In genomic region chr17:30892730-30893129, GRCm38 (mm10) we compare ENCODE assay signal across 8 mouse cellular contexts. TPM values are rescaled to one million over a fixed set of nuclear protein-coding genes. Genes with fewer than 3 reads are reported as not detected.
A peak's percentile ranks its signal among the peaks of the same experiment; 100 is the strongest.
DNase-seq lines count a peak whose midpoint lies in the region; ATAC-seq and TF ChIP-seq lines count a peak whose summit lies in the region.
"Had no signal": no experiment of that assay in that cellular context is flagged by ENCODE, and none has a peak within 500 bp of the region (broad histone marks: within the 10 kb centered on the region; RNA-seq: fewer than 3 reads in every experiment).

No protein-coding gene starts in this region.

- no peak for TF ChIP-seq POLR2A in bone marrow, adult 2 months (IDR thresholded peaks at IDR 0.05; ENCODE audit: borderline replicate concordance, control insufficient read depth, low read depth, low read length)

- H3K27ac ChIP-seq in bone marrow, adult 2 months (ENCODE audit: control insufficient read depth, insufficient read depth, low read depth, low read length, poor library complexity): no peak overlapping the region
- H3K27ac ChIP-seq: neural tube, embryonic 15.5 days had no signal

- no peaks in the 10 kb centered on the region for H3K9me3 ChIP-seq in E14TG2a.4 (ENCODE audit: low read length)
- H3K9me3 ChIP-seq: neural tube, embryonic 15.5 days had no signal

- TF ChIP-seq CTCF in E14TG2a.4 (conservative IDR thresholded peaks at IDR 0.05; ENCODE audit: low read length): peak; percentile 72
- TF ChIP-seq CTCF in bone marrow, adult 2 months (IDR thresholded peaks at IDR 0.05; ENCODE audit: control insufficient read depth, insufficient read depth, low read length): peak; percentile 30; the same call in 1 of the 2 replicates

- H3K36me3 ChIP-seq in E14TG2a.4 (ENCODE audit: insufficient read depth, low read length): no peaks in the 10 kb centered on the region
- H3K36me3 ChIP-seq: neural tube, embryonic 15.5 days had no signal

- peak; percentile 14 for DNase-seq in kidney, postnatal 14 days
- DNase-seq in kidney, adult 18-20 months: no peak
- DNase-seq in retina, embryonic 14.5 days (ENCODE audit: low spot score): peak; percentile 65
- no peak for DNase-seq in adrenal gland, adult 8-10 months

- ATAC-seq in monocyte, adult 5-6 weeks (replicated peaks; ENCODE audit: insufficient number of reproducible peaks, low FRiP score, low TSS enrichment, poor library complexity, severe bottlenecking): no peak

- WGBS in bone marrow, adult 2 months: 21% methylated on average over 2 of the region's 2 CpGs

- no peak overlapping the region for H3K4me3 ChIP-seq in E14TG2a.4 (replicated peaks; ENCODE audit: low read length)
- no peak overlapping the region for H3K4me3 ChIP-seq in bone marrow, adult 2 months (replicated peaks; ENCODE audit: control insufficient read depth, low read depth, low read length)
- H3K4me3 ChIP-seq: neural tube, embryonic 15.5 days had no signal

- H3K4me1 ChIP-seq in E14TG2a.4 (replicated peaks; ENCODE audit: low read depth, low read length): peaks cover 37% of the 10 kb centered on the region
- H3K4me1 ChIP-seq in bone marrow, adult 2 months (ENCODE audit: control insufficient read depth, insufficient read depth, low read length): no peaks in the 10 kb centered on the region

- peaks cover 58% of the 10 kb centered on the region for H3K27me3 ChIP-seq in E14TG2a.4 (ENCODE audit: insufficient read depth, low read length)
- H3K27me3 ChIP-seq: neural tube, embryonic 15.5 days had no signal

RNA-seq across cellular contexts. Expression of gene Glp1r, which starts 8.9 kb away (rescaled TPM):
- polyA plus RNA-seq in bone marrow, adult 2 months (2011; ENCODE audit: insufficient read depth, insufficient read length, low replicate concordance, missing spikeins): 0.35 TPM in 1 of 2 replicates, not detected in the other
- under 1 TPM; 0.08 to 0.20 (median 0.11) TPM for total RNA-seq in adrenal gland, adult 8-10 months (2022)
- total RNA-seq in monocyte, adult 5-6 weeks (2017): 0.19 TPM in 1 of 3 replicates, not detected in the others

Comparison
In these comparisons a context has a peak if more than half of its experiments do, and no peak if none do; other contexts are left out.
1. DNase-seq: peak in kidney, postnatal 14 days (single experiment) and retina, embryonic 14.5 days (single experiment); none in kidney, adult 18-20 months (single experiment) and adrenal gland, adult 8-10 months (single experiment).